Mouse (Mus musculus) thymus, adult 2 months (tissue): ENCODE data around the gene Enpp3. TPM values are rescaled to one million over a fixed set of nuclear protein-coding genes. Genes with fewer than 3 reads are reported as not detected.
A peak's percentile ranks its signal among the peaks of the same experiment; 100 is the strongest.

Experiments
- DNase-seq: peaks from one replicate; pipeline ENCODE4 v3.0.0; 2021
- H3K27ac ChIP-seq: fragments of 200-500 bp; 2 replicates; pipeline ENCODE4 v1.5.1; 2012; ENCODE audit warnings: low read length, control low read depth; ENCODE audit not compliant: control insufficient read depth, insufficient read depth
- H3K27me3 ChIP-seq: fragments of 200-500 bp; 2 replicates; pipeline ENCODE4 v1.6.1; 2012; ENCODE audit warnings: mild to moderate bottlenecking, low read length, moderate library complexity, mixed read lengths; ENCODE audit not compliant: control insufficient read depth, insufficient read depth
- H3K36me3 ChIP-seq: fragments of 200-500 bp; 2 replicates; pipeline ENCODE4 v1.6.1; 2012; ENCODE audit warnings: mild to moderate bottlenecking, low read length, moderate library complexity; ENCODE audit not compliant: control insufficient read depth, insufficient read depth
- H3K4me1 ChIP-seq: fragments of 200-500 bp; replicated peaks from 2 replicates; pipeline ENCODE4 v1.6.1; 2012; ENCODE audit warnings: low read length; ENCODE audit not compliant: control insufficient read depth, insufficient read depth
- H3K4me3 ChIP-seq: fragments of 200-500 bp; 2 replicates; pipeline ENCODE4 v1.5.1; 2012; ENCODE audit warnings: mild to moderate bottlenecking, low read length, control low read depth, moderate library complexity; ENCODE audit not compliant: control insufficient read depth, insufficient read depth
- CTCF ChIP-seq: fragments of 200-500 bp; IDR thresholded peaks from 2 replicates; pipeline ENCODE4 v1.5.1; 2012; ENCODE audit warnings: mild to moderate bottlenecking, control low read depth, low read length, moderate library complexity, borderline replicate concordance; ENCODE audit not compliant: control insufficient read depth, poor library complexity, insufficient read depth; ENCODE audit errors: extremely low read depth
- POLR2A ChIP-seq: fragments of 200-500 bp; IDR thresholded peaks from 2 replicates; pipeline ENCODE4 v1.6.1; 2012; ENCODE audit warnings: mild to moderate bottlenecking, low read length, control low read depth, moderate library complexity; ENCODE audit not compliant: control insufficient read depth, poor library complexity, insufficient read depth; ENCODE audit errors: extremely low read depth
- WGBS: fragments of 180-500 bp; shearing (Covaris S2); methylation state at CpG from one replicate; pipeline ENCODE4 v1.1.7; 2018; 5-methylcytosine and 5-hydroxymethylcytosine counted together
- polyA plus RNA-seq: library from polyadenylated mRNA; depleted of rRNA; stranded (reverse); fragments of >200 nt; gene quantifications from 2 replicates; pipeline ENCODE4 v1.2.3, GENCODE M21; 2012

Gene Enpp3
- polyA plus RNA-seq, 1 experiment: 0.53 TPM

DNA sequence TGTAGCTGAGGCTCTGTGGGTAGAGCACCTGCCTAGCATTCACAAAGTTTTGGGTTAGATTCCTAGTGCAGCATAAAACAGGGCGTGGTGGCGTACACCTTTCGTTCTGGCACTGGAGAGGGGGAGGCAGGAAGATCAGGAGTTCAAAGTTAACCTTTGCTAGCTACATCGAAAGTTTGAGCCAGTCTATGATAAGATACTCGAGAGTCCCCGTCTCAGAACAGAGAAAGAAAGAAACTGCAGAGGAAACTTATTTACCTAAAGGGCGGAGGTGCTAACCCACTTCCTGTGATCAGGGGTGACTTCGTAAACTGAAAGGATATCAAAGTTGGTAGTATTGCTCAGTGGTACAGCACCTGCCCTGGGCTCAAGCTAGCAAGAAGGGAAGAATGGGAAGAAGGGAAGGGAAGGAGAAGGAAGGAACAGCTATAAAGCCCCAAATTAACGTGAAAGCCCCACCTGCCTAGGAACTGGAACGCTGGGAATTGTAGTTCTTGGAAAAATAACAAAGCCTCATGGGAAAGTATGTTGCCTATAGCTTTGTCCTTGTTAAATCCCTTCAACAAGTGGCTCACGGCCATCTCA lies 88.3 kb downstream of the Enpp3 start:
- Histone ChIP-seq H3K27me3 (no peaks in the 10 kb centered on the region), H3K27ac (peak overlapping the region; percentile 94), H3K4me1 (peaks cover 12% of the 10 kb centered on the region), H3K4me3 (peak overlapping the region; percentile 29), H3K36me3 (no peaks in the 10 kb centered on the region)
- 17% methylated on average over 11 of the region's 11 CpGs for WGBS
- TF ChIP-seq POLR2A (no peak), CTCF (no peak)
- peak; percentile 67 for DNase-seq

DNA sequence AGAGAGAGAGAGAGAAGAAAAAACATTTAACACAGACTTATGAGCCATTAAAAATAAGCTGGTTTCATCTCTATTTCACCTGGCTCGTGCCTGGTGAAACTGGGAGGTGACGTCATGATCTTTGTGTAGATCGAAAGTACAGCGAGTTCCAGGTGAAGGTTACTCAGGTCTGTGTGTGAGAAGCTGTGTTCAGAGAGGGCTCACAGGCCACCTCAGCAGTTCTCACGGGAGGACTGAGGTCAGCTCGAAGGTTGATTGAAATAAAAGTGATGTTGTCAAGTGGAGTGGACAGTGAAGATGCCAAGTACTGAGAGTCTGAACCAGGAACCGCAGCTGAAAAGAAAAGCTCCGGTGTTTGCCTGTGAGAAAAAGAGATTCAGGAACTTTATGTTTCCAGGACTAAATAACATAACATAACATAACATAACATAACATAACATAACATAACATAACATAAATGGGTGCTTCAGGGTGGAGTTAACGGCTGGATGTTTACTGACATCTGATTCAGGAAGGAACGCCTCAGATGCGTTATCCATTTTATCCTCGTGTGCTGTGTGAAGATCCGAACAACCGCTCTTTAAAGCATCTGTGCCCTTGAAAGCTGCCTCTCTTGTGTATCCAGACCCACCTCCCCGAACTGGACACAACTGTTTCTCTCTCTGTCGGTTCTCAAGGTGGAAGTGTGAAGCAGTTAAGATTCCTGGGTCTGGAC lies 88.9 kb downstream of the Enpp3 start:
- WGBS: 70% methylated on average over 16 of the region's 16 CpGs
- no peak for DNase-seq
- Histone ChIP-seq H3K27me3 (no peaks in the 10 kb centered on the region), H3K4me3 (peak overlapping the region; percentile 29), H3K27ac (peak overlapping the region; percentile 94), H3K36me3 (no peaks in the 10 kb centered on the region), H3K4me1 (peaks cover 12% of the 10 kb centered on the region)
- no peak for TF ChIP-seq POLR2A
- no peak for TF ChIP-seq CTCF

DNA sequence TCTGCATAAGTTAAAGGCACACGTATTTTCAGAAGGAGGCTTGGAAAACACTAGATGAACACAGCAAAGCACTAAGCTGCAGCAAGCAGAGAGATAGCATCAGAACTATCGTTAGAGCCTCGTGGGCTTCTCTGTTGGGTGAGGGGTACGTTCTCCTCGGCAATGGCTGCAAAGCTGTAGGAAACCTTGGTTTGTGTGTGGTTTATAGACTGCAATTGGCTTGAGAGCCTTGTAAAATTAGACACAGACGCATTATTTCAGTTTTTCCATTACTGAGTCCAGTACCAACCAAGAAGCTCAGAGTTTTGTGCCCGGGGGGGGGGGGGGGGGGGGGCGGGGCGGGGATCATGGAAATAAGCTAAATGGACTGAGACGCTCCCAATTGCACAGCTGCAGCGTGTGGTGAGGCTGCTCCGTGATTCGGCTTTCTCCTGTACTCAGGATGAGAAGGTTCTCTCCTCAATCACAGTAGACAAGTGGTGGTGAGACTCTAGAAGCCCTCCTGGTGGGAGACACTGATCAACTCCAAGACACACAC lies 99.6 kb downstream of the Enpp3 start:
- WGBS: 87% methylated on average over 13 of the region's 13 CpGs
- DNase-seq: no peak
- no peaks in the 10 kb centered on the region for H3K36me3 ChIP-seq
- no peaks in the 10 kb centered on the region for H3K27me3 ChIP-seq
- H3K27ac ChIP-seq: no peak overlapping the region
- no peak for TF ChIP-seq POLR2A
- no peak for TF ChIP-seq CTCF
- no peaks in the 10 kb centered on the region for H3K4me1 ChIP-seq
- no peak overlapping the region for H3K4me3 ChIP-seq

DNA sequence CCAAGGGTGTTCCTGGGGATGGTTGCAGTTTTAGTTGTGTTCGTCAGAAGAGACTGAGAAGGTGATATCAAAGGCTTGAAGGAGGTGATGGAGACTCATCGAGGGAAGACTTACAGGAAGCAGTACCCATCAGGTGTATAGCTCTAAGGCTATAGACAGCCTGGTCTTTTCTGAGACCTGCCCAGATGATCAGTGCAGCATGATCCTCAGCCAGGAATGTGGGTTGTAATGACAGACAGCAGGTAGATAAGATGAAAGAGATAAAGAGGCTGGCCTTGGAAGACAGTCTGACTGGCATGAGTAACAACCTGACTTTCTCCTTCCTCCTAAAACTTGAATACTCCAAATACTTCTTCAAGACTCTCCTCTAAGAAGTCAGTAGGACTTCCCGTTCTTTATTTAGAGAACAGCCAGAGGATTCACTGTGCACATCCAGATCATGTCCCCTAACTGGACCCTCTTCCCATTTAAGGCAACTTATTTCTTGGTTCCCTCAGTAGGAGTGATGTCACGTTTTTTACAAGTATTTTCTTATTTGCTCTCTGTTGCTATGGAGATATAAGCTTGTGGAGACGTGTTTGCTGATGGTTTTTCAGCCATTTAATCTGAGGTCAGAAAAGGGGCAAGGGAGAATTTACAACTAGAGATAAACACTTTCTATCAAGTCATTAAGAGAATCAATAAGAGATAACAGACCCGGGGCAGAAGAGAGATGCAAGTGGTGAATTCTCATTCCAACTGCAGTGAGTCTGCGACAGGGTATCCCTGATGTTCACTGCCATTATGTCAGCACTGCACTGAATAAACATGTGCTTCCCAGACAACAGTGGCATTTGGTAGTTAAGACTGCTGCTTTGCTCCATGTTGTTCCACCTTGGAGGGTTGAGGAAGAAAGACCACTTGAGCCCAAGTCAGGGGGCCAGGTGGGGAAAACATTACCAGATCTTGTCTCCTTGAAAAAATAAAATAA lies 101.1 kb downstream of the Enpp3 start:
- Histone ChIP-seq H3K36me3 (no peaks in the 10 kb centered on the region), H3K4me3 (no peak overlapping the region), H3K27me3 (no peaks in the 10 kb centered on the region), H3K27ac (no peak overlapping the region), H3K4me1 (no peaks in the 10 kb centered on the region)
- no peak for DNase-seq
- TF ChIP-seq POLR2A: no peak
- no peak for TF ChIP-seq CTCF
- WGBS: 79% methylated on average over 7 of the region's 7 CpGs

DNA sequence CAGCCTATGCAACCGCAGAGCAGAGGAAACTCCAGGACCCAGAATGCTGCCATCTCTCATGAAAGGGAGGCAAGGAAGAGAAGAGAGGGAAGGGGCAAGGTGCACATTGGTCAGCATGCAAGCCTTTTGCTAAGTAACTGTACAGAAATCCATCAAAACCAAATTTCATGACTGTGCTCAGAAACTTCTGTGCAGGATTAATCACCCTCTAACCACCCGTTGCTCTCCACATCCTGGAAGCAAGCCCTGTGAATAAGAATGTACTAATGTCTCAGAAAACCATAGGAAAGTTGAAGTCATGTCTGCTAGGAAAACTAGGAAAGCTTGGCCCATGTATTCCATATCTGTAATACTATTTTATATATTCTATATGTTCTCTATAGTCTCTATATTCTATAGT lies 103.5 kb downstream of the Enpp3 start:
- Histone ChIP-seq H3K4me1 (no peaks in the 10 kb centered on the region), H3K4me3 (no peak overlapping the region), H3K27me3 (no peaks in the 10 kb centered on the region), H3K36me3 (no peaks in the 10 kb centered on the region), H3K27ac (no peak overlapping the region)
- no peak for DNase-seq
- 64% methylated on average over 2 of the region's 2 CpGs for WGBS
- TF ChIP-seq POLR2A: no peak
- no peak for TF ChIP-seq CTCF

DNA sequence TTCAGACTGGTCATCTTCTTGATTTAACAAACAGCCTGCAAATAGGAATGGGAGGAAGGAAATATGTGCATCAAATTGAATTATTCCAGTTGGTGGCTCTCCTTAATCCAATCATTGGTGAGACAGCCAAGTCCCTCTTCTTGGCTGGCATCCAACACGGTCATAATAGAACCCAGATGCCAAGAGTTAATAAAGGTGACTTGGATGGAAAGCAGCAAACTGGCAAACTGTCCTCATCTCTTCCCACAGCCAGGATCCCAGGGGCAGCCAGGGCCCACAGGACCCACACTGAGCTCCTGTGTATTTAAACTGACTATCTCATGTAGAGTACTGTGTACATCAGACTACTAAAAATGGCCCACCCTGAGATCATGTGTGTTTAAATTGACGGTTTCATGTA lies 104.2 kb downstream of the Enpp3 start:
- H3K4me1 ChIP-seq: no peaks in the 10 kb centered on the region
- H3K36me3 ChIP-seq: no peaks in the 10 kb centered on the region
- no peak for TF ChIP-seq CTCF
- no peak overlapping the region for H3K4me3 ChIP-seq
- 96% methylated on average over 2 of the region's 2 CpGs for WGBS
- no peak for DNase-seq
- no peak overlapping the region for H3K27ac ChIP-seq
- H3K27me3 ChIP-seq: no peaks in the 10 kb centered on the region
